Mouse (Mus musculus) ovary, postnatal 14 days (tissue): Measurements from ENCODE around the gene Ttc19.
"Not testable (repeated sequence)": the region's sequence is repeated elsewhere in the genome, so short reads cannot be mapped to it uniquely, and the experiment has no call there.

ENCODE experiments used
- DNase-seq: peaks from one replicate; pipeline ENCODE4 v3.0.0; 2022; ENCODE audit warnings: low spot score

The Ttc19 gene

DNA sequence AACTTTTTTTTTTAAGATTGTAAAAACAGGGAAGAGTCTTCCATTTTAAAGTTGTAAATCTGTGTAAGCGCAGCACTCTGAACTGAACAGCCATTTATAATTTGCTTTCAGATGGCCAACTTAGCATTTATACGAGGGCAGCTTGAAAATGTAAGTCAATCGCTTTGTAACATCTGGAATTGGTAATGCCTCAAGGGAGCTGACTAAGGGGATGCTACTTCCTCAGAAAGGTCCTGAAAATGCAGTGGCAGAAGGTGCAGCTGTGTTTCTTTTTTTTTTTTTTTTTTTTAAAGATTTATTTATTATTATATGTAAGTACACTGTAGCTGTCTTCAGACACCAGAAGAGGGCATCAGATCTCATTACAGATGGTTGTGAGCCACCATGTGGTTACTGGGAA lies 2.7 kb downstream of the Ttc19 start:
- DNase-seq = not testable (repeated sequence)

DNA sequence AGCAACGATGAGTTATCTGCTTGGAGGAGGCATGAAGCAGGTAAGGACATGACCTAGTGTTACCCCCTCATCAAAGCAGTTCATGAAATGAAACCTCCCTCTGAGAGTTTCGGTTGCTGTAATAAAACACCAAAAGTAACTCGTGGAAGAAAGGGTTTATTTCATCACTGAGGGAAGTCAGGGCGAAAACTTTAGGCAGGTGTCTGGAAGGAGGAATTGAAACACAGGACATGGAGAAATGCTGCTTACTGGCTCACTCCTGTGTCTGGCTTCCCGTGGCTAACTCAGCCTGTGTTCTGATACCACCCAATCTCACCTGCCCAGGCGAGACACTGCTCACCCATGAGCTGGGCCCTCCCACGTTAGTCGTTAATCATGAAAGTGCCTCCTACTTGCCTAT lies 3.7 kb downstream of the Ttc19 start:
- no peak for DNase-seq

GRCm38 (mm10) chr11:62287700-62288099 lies 6.4 kb downstream of the Ttc19 start:
- DNase-seq = no peak

- DNase-seq = no peak
Measured at GRCm38 (mm10) chr11:62294121-62294520, 12.8 kb downstream of the Ttc19 start.

GRCm38 (mm10) chr11:62298883-62299282 lies 17.6 kb downstream of the Ttc19 start:
- no peak for DNase-seq

- no peak for DNase-seq
Measured at GRCm38 (mm10) chr11:62305866-62306265, 24.6 kb downstream of the Ttc19 start.

DNA sequence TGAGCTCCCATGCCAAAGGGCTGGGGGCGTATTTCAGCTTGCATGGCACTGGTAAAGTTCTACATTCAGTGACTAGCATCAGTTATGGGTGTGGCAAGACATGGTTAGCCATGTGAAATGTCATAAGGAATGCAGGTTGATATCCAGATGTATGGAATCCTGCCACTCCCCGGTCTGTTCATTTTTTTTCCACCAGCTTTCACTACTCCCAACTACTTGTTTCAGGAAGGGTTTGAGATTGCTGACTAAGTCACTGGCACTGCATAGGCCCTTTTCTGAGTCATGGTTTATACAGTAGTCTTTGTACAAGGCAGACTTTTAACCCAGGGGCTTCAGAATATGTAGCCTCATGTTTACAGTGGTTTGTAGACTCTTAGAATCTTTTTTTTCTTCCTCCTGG lies 28.0 kb downstream of the Ttc19 start:
- DNase-seq = no peak

DNA sequence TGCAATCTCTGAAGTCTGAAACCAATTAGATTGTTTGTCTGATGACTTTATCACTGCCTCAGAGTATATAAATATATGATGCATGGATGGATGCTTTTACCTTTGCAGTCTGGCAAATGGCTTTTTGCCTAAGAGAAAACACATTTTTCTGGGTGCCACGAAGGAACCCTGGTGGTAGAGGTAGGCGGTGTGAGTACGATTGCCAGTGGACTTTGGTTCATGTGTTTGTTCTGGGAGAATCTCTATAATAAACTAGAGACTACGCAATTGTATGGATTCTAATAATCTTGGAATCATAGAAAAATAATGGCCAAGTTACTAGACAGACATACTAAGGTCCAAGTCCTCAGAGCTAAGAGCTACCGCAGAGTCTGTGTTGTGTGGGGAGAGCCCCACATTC lies 33.7 kb downstream of the Ttc19 start:
- no peak for DNase-seq

DNA sequence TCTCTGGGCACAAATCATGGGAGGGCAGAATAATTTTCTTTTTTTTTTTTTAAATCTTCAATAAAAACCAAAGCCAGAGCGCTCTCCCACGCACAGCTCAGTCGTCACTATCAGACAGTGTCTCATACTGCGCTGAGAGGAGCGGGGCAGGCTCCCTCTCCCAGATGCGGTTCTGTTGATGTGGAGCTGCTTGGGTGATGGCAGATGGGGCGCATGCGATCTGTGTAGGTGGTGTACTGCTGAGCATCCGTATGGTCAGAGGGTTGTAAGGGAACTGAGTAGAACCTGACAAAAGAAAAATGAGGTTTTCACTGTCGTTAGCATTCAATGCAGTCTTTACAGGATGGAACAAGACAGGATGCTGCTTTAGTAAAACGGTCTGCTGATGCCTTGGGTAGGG lies 36.5 kb downstream of the Ttc19 start:
- DNase-seq = no peak

DNA sequence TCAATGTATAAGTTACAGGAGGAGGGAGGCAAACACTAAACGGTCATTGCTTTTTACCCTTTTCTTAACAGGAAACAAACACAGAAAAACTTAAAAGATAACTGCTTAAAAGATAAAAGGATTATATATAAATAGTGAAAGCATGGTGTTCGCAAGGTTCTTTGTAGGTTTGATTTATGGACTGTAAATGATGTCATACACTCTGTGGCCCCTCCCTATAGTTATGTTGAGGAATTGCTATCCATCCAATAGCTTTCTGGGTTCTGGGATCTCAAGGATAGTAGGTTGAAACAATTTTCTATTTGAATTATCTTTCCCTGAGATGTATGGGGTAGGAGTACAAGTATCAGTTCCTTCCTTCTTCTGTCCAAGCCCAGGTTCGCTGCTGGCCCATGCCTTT lies 38.8 kb downstream of the Ttc19 start:
- DNase-seq = no peak

GRCm38 (mm10) chr11:62323659-62324058 lies 42.4 kb downstream of the Ttc19 start:
- DNase-seq = no peak

DNA sequence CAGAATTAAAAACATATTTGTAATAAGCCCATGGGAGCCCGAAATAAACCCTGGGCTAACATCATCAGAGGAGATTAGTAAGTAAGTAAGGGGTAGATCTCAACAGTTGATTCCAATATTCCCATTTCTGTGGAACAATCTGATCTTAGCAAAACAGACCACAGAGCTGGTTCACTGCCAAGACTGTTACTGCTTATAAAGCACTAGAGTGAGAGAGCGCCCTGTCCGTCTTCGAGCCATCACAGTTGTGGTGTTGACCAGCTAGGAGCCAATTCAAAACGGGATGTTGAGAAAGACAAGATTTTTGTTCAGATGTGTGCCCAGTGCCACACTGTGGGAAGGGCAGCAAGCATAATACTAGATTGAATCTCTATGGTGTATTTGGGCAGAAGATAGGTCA lies 49.9 kb downstream of the Ttc19 start:
- no peak for DNase-seq

DNA sequence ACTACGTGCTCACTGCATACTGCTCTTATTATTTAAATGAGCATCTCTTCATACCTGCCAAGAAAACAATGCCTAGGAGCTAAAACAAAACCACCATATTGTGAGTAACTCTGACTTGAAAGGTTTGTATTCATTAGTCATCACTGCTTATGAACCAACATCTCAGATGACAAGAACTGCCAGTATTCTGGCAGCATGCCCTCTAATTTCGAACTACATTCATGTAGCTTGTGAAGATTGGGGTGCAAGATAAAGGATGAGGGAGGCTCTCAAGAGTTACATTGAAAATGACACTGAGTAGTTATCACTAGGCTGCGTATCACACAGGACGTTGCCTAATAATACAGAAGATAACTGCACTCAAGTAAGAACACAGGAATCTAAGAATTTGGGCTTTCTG lies 51.0 kb downstream of the Ttc19 start:
- DNase-seq = no peak

GRCm38 (mm10) chr11:62343002-62343401 lies 61.7 kb downstream of the Ttc19 start:
- no peak for DNase-seq

GRCm38 (mm10) chr11:62351948-62352347 lies 70.7 kb downstream of the Ttc19 start:
- DNase-seq = no peak

DNA sequence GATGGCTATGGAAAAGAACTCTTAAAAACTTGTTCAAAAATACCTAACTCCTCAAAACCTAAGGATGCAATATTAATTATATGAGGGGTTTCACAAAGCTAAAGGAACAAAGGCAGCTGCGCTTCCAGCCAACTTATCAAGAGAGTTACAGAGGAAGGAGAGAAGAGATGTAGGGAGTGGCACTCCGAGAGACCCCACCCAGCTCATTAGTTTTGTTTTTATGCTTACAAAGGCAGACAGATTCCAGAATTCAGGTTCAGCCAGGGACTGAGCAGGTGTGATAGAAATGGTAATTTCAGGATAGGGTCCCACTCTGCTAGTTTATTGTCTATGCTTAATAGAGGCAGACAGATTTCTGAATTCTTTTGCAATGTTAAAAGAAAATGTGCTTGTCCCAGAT lies 73.9 kb downstream of the Ttc19 start:
- DNase-seq = no peak

DNA sequence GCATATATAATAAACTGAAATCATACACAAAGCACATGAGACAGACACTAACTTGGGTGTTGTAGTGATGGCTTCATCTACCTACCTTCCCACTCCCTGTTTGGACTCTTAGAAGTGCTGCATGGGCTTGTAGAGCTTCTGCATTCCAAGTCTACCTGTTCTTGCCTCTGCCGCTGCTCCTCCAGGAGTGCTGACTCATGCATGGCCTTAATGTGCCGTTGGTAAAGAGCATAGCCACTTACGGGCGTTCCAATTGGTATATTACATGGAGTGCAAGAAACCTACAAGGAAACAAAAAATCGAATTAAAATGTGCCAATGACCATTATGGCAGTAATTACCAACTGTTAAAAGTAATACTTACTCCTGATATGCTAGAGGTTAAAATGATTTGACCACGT lies 85.6 kb downstream of the Ttc19 start:
- DNase-seq = no peak

- no peak for DNase-seq
Measured at GRCm38 (mm10) chr11:62369924-62370323, 88.7 kb downstream of the Ttc19 start.

- DNase-seq = no peak
Measured at GRCm38 (mm10) chr11:62371776-62372175, 90.5 kb downstream of the Ttc19 start.

GRCm38 (mm10) chr11:62377202-62377851 lies 96.1 kb downstream of the Ttc19 start:
- DNase-seq = not testable (repeated sequence)
